In genomic region chr14:18284581-18284980, GRCm38 (mm10) we compare ENCODE assay signal across 9 mouse cellular contexts. TPM values are rescaled to one million over a fixed set of nuclear protein-coding genes. Genes with fewer than 3 reads are reported as not detected.
DNase-seq lines count a peak whose midpoint lies in the region; ATAC-seq and TF ChIP-seq lines count a peak whose summit lies in the region.
"Had no signal": no experiment of that assay in that cellular context is flagged by ENCODE, and none has a peak within 500 bp of the region (broad histone marks: within the 10 kb centered on the region; RNA-seq: fewer than 3 reads in every experiment).

No protein-coding gene starts in this region.

- DNase-seq in gastrocnemius, adult 18-20 months (ENCODE audit: low spot score), result peak; percentile 41
- DNase-seq in gastrocnemius, postnatal 4 days (ENCODE audit: low spot score in 2 of 2), result no peak
- no peak for DNase-seq in lung, adult 2 months
- no peak for DNase-seq in lung, adult 18-20 months
- DNase-seq in Muller cell, postnatal 12 days (ENCODE audit: inconsistent ontology term), result peak; percentile 26
- DNase-seq in neural tube, embryonic 10.5 days (ENCODE audit: extremely low spot score, low spot score), result no peak
- DNase-seq in layer of hippocampus, adult 9-11 months, result no peak
- DNase-seq: right cerebral cortex, postnatal 25 days had no signal

- no peak for TF ChIP-seq POLR2A in lung, adult 2 months (IDR thresholded peaks at IDR 0.05; ENCODE audit: borderline replicate concordance, extremely low read depth, low read depth, low read length)

- TF ChIP-seq CTCF in lung, adult 2 months (IDR thresholded peaks at IDR 0.05; ENCODE audit: insufficient read depth, low read length), result peak; percentile 34; the same call in 1 of the 2 replicates

- peak; percentile 89 for ATAC-seq in megakaryocyte progenitor cell, adult 5-6 weeks (replicated peaks; ENCODE audit: poor library complexity)

- 62% methylated on average over 2 of the region's 2 CpGs for WGBS in lung, adult 2 months

- no peak overlapping the region for H3K4me3 ChIP-seq in lung, adult 2 months (replicated peaks; ENCODE audit: extremely low read depth, low read depth, low read length)

- peaks cover 6% of the 10 kb centered on the region; the same call in 1 of the 2 replicates for H3K4me1 ChIP-seq in lung, adult 2 months (ENCODE audit: control insufficient read depth, insufficient read depth, low read length)

RNA-seq across cellular contexts. Expression of gene Rpl15, which starts 13.4 kb away (rescaled TPM):
- total RNA-seq in gastrocnemius, adult 18-20 months (2021), result 100 to 1,000 TPM; 521 to 526 TPM
- 1,000 to 10,000 TPM; 1,118 to 1,258 TPM for total RNA-seq in gastrocnemius, postnatal 4 days (2021)
- polyA plus RNA-seq in lung, adult 2 months (2012; rRNA removed), result 105 and 148 TPM in 2 replicates
- total RNA-seq in megakaryocyte progenitor cell, adult 5-6 weeks (2015), result 2,531 and 2,532 TPM in 2 replicates
- 1,869 and 2,149 TPM in 2 replicates for total RNA-seq in megakaryocyte progenitor cell, adult 5-6 weeks (2017)

RNA-seq across cellular contexts. Expression of gene Nkiras1, which starts 13.6 kb away (rescaled TPM):
- 10 to 100 TPM; 35.7 to 38.0 TPM for total RNA-seq in gastrocnemius, adult 18-20 months (2021)
- total RNA-seq in gastrocnemius, postnatal 4 days (2021), result 10 to 100 TPM; 36.1 to 39.2 TPM
- 3.0 and 5.0 TPM in 2 replicates for polyA plus RNA-seq in lung, adult 2 months (2012; rRNA removed)
- 8.0 and 16.8 TPM in 2 replicates for total RNA-seq in megakaryocyte progenitor cell, adult 5-6 weeks (2015)
- 8.6 and 9.5 TPM in 2 replicates for total RNA-seq in megakaryocyte progenitor cell, adult 5-6 weeks (2017)

RNA-seq across cellular contexts. Expression of gene Nr1d2, which starts 45.7 kb away (rescaled TPM):
- total RNA-seq in gastrocnemius, adult 18-20 months (2021), result 10 to 100 TPM; 60.7 to 61.4 TPM
- total RNA-seq in gastrocnemius, postnatal 4 days (2021), result 10 to 100 TPM; 43.0 to 52.7 TPM
- polyA plus RNA-seq in lung, adult 2 months (2012; rRNA removed), result 20.4 and 44.0 TPM in 2 replicates
- 8.4 and 9.3 TPM in 2 replicates for total RNA-seq in megakaryocyte progenitor cell, adult 5-6 weeks (2015)
- 6.5 and 10.3 TPM in 2 replicates for total RNA-seq in megakaryocyte progenitor cell, adult 5-6 weeks (2017)

RNA-seq across cellular contexts. Expression of gene Ube2e1, which starts 47.1 kb away (rescaled TPM):
- total RNA-seq in gastrocnemius, adult 18-20 months (2021), result 10 to 100 TPM; 89.6 to 97.0 TPM
- 100 to 1,000 TPM in 1 of 2 experiments, 10 to 100 TPM in 1; 96.6 to 102 TPM for total RNA-seq in gastrocnemius, postnatal 4 days (2021)
- 16.5 and 31.9 TPM in 2 replicates for polyA plus RNA-seq in lung, adult 2 months (2012; rRNA removed)
- total RNA-seq in megakaryocyte progenitor cell, adult 5-6 weeks (2015), result 123 and 134 TPM in 2 replicates
- total RNA-seq in megakaryocyte progenitor cell, adult 5-6 weeks (2017), result 69.4 and 82.0 TPM in 2 replicates

Comparison
In these comparisons a context has a peak if more than half of its experiments do, and no peak if none do; other contexts are left out.
1. DNase-seq: peak in gastrocnemius, adult 18-20 months (single experiment) and Muller cell, postnatal 12 days (single experiment); none in gastrocnemius, postnatal 4 days (0 of 2), lung, adult 2 months (single experiment), lung, adult 18-20 months (0 of 2), neural tube, embryonic 10.5 days (single experiment) and layer of hippocampus, adult 9-11 months (single experiment).